Mouse (Mus musculus): ENCODE results near the gene Pdk2.

DNA sequence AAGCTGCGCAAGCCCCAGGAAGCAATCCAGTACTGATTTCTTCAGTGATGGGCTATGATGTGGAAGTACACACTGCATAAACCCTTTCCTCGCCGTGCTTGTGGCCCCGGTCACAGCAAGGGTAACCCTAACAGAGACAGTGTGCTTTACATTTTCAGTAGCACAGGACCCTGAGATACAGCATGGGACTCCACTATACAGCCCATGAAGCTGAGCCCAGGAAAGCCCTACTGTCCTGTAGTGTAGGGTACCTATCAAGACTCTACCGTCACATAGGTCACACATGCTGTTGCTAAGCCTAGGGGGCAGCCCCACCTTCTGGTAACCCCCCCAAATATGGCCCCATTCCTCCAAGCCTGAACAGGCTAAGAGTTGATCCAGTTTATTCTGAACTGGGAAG, 4.6 kb downstream of the Pdk2 start:
- TF ChIP-seq GATA1 (IDR thresholded peaks at IDR 0.05; ENCODE audit: borderline replicate concordance, low read length) (no peak), CTCF (IDR thresholded peaks at IDR 0.05; ENCODE audit: low read depth, low read length) (no peak), GATA2 (IDR thresholded peaks at IDR 0.05; ENCODE audit: borderline replicate concordance, low read depth, low read length) (no peak)
